Mouse (Mus musculus): ENCODE results near the gene Sorl1.

Sorl1 gene

GRCm38 (mm10) chr9:42004140-42004539 is 120.0 kb downstream of the Sorl1 start:
- no peak for DNase-seq (ENCODE audit: low spot score)

- peak; percentile 47 for DNase-seq (ENCODE audit: low spot score)
Measured at GRCm38 (mm10) chr9:41999498-42000473, 124.3 kb downstream of the Sorl1 start.

DNA sequence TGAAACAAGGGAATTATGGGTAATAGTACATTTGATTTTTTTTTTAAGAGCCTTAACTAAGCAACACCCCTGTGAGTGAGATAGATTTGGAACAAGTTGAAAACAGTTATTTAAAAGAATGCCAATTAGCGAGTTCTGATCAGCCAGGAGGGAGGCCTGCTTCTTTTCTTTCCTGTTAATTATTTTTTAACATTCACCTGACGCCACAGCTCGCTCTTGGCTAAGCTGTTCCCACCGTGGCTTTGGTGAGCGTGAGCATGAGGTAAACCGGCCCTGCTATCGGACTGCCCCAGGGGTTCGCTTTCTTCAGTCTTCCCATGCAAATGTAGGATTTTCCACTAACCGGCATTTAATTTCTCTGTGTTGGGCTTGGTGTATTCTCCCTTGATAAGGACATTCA is 128.8 kb downstream of the Sorl1 start:
- no peak for DNase-seq (ENCODE audit: low spot score)

- no peak for DNase-seq (ENCODE audit: low spot score)
Measured at GRCm38 (mm10) chr9:41993821-41994220, 130.3 kb downstream of the Sorl1 start.

GRCm38 (mm10) chr9:41992841-41993240 is 131.3 kb downstream of the Sorl1 start:
- no peak for DNase-seq (ENCODE audit: low spot score)

DNA sequence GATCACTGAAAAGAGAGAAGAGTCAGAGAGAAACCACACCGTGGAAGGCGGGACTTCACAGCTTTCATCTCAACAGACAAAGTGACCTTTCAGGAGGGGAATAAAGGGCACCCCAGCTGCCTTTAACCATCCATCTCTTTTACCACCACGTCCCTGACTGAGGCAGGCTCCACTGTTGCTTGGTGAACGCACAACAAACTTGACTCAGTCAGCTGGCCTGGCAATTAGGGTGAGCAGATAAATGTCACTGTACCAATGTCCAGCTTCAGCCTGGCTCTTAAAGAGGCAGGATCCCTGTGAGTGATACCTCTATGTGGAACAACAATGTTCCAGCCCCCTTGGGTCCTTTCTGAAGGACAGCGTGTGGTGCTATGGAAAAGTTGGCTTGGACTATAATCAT is 138.5 kb downstream of the Sorl1 start:
- DNase-seq (ENCODE audit: low spot score), result no peak

DNA sequence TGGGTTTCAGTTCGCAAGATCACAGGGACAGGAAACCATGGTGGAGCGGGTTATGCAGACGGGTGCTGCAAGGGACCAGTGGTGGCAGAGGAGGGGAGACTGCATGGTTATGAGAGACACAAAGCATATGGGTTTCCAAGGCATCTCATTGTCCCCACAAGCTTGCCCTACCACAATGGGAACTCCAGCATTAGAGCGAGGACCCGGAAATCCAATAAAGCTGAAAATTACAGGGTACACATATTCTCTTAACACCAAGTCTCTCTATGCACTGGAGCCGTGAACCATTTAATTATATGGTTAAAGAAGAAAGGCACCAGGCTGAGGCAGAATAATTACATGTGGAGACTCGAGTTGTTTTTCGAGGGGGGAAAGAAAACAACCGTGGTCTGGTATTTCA is 139.0 kb downstream of the Sorl1 start:
- no peak for DNase-seq (ENCODE audit: low spot score)

DNA sequence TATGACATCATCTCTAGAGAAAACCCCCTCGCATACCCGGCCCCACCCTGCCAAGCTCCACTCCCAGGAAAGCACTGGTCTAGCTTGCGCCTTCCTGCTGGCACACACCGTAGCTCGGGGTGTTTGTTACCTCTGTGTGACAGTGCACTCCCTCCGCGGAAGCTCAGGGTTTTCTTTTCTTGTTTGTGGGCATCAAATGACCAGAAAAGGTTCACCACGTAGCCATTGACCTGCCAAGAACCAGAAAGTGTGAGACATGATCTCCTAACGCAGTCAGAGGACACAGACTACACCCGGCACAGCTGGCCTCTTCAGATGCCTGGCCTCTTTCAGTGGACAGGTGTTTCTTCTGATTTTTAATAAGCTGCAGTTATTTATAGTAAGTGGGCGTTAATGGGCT is 139.8 kb downstream of the Sorl1 start:
- DNase-seq (ENCODE audit: low spot score), result no peak

DNA sequence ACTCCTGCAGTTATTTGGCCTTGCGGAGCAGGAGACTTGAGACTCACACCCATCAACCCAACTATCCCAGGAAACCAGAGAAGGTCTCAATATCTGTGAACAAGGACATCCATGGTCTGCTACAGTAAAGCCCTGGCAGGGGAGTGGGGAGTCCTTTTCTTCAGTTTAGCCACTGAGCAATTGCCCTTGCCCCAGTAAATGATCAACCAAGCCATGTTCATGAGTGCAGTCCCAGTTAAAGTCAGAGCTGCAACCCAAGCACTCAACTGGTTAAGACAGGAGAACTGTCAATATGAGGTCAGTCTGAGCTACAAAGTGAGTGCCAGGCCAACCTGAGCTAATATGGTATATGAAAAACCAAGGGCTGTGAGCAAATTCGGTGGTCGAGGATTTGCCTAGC is 140.8 kb downstream of the Sorl1 start:
- no peak for DNase-seq (ENCODE audit: low spot score)

GRCm38 (mm10) chr9:41982760-41983159 is 141.3 kb downstream of the Sorl1 start:
- DNase-seq (ENCODE audit: low spot score), result no peak

GRCm38 (mm10) chr9:41982023-41982422 is 142.1 kb downstream of the Sorl1 start:
- no peak for DNase-seq (ENCODE audit: low spot score)

GRCm38 (mm10) chr9:41981306-41981705 is 142.8 kb downstream of the Sorl1 start:
- no peak for DNase-seq (ENCODE audit: low spot score)

GRCm38 (mm10) chr9:41980796-41981195 is 143.3 kb downstream of the Sorl1 start:
- no peak for DNase-seq (ENCODE audit: low spot score)

GRCm38 (mm10) chr9:41978366-41978765 is 145.7 kb downstream of the Sorl1 start:
- no peak for DNase-seq (ENCODE audit: low spot score)

GRCm38 (mm10) chr9:41975968-41976367 is 148.1 kb downstream of the Sorl1 start:
- DNase-seq (ENCODE audit: low spot score), result no peak

GRCm38 (mm10) chr9:41974661-41975060 is 149.4 kb downstream of the Sorl1 start:
- no peak for DNase-seq (ENCODE audit: low spot score)

DNA sequence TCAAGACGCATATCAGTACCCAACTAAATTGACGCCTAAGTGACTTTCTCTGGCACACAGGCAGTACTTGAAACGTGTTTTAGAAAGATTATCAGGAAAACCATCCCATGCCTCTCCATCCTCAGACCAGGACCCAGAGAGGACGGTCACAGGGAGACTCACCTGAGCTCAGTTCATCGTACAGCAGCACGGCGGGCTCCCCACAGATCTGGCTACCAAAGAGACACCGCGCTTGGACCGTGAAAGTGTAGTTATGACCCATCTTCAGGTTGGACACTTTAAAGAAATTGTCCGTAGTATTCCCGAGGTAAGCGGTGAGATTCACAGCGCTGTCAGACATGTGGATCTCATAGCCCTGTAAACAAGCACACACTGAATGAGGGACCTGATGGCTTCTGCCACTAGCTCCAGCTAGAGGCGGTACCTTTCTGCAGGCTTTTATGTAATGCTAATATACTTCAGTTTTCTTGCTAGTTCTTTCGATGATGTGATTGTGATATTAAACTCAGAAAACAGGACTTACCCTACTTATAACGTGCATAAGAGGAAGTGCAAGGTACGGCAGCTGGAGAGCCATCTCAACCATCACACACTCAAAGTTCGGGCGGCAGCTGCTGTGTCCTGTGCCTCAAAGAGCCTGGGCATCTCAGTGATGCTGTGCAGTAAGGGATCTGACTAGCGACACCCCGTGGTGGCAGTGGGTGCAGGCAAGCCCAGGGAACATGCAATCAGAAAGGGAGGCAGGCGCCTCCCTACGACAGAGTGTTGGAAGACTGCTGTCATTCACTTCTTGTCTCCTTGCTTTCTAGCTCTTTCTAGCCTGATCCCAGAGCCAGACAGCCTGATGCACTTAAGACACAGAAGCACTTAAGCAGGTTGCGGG is 150.1 kb downstream of the Sorl1 start:
- DNase-seq (ENCODE audit: low spot score), result no peak

DNA sequence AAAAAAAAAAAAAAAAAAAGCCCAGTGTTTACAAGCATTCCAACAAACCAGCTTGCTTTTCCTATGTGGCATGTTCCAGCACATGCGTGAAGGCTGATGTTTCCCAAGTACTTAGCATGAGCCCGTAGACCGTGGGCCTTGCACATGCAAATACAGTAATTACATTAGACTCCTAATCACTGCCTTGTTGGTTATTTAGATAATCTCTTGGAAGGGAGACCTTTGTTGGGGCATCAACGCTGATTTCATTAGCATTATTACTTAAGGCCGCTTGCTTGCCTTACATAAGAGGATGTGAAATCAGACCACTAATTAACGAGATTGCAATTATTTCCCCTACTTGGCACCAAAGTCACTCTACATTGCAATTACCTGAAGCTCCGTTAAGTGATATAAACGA is 154.1 kb downstream of the Sorl1 start:
- DNase-seq (ENCODE audit: low spot score), result no peak

GRCm38 (mm10) chr9:41968673-41969460 is 155.2 kb downstream of the Sorl1 start:
- no peak for DNase-seq (ENCODE audit: low spot score)

GRCm38 (mm10) chr9:41961274-41961673 is 162.8 kb downstream of the Sorl1 start:
- no peak for DNase-seq (ENCODE audit: low spot score)

DNA sequence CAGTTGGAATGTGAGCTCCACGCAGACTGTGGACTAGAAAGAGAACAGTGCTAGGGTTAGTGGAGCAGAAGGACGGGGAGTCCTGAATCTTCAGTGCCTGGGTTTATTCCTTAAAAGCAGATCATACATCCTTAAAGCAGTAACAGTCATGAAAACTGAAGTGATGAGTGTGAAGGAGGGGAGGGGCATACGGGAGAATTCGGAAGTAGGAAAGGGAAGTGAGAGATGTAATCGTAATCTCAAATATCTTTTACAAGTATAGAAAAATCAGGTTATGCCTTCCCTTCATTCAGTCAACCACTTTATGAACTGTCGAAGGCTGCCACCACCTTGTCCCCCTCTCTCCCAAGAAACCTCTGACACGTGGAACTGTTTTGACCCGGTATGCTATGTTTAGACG is 165.8 kb downstream of the Sorl1 start:
- no peak for DNase-seq (ENCODE audit: low spot score)

DNA sequence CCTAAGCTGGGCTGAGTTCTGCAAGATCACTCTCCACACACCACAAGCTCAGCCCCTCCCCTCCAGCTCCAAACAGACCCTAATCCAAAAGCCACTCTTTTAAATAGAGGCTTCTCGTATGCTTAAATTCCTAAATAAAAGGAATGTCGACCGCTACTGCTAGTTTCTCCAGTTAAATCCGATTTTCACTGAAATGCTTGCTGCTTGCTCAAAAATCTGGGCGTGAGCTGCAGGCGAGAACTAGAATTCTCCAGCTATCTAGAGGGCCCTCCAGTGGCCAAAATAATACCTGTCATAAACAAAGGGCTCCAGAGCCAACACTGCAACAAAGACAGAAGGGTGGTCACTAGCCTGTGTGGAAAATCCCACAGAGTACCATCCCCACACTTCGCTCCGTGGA is 170.6 kb downstream of the Sorl1 start:
- DNase-seq (ENCODE audit: low spot score), result peak; percentile 54

Data from lung, postnatal 25 days (tissue).